Mouse (Mus musculus): ENCODE data around the gene Mgat5.

The Mgat5 gene

GRCm38 (mm10) chr1:127380140-127380539 is 175.3 kb downstream of the Mgat5 start:
- no peak for DNase-seq (ENCODE audit: inconsistent age in 2 of 2, low spot score in 1 of 2)

GRCm38 (mm10) chr1:127380749-127381501 is 176.1 kb downstream of the Mgat5 start:
- peak; percentile 49 to 69 for DNase-seq (ENCODE audit: inconsistent age in 2 of 2, low spot score in 1 of 2)

GRCm38 (mm10) chr1:127383071-127383470 is 178.3 kb downstream of the Mgat5 start:
- DNase-seq (ENCODE audit: inconsistent age in 2 of 2, low spot score in 1 of 2): no peak

- no peak for DNase-seq (ENCODE audit: inconsistent age in 2 of 2, low spot score in 1 of 2)
Measured at GRCm38 (mm10) chr1:127387226-127387625, 182.4 kb downstream of the Mgat5 start.

GRCm38 (mm10) chr1:127387661-127388060 is 182.8 kb downstream of the Mgat5 start:
- DNase-seq (ENCODE audit: inconsistent age in 2 of 2, low spot score in 1 of 2): no peak

- DNase-seq (ENCODE audit: inconsistent age in 2 of 2, low spot score in 1 of 2): peak in 1 of 2 experiments; percentile 36
Measured at GRCm38 (mm10) chr1:127394716-127395115, 189.9 kb downstream of the Mgat5 start.

- no peak for DNase-seq (ENCODE audit: inconsistent age in 2 of 2, low spot score in 1 of 2)
Measured at GRCm38 (mm10) chr1:127395724-127396123, 190.9 kb downstream of the Mgat5 start.

- no peak for DNase-seq (ENCODE audit: inconsistent age in 2 of 2, low spot score in 1 of 2)
Measured at GRCm38 (mm10) chr1:127396569-127397349, 191.9 kb downstream of the Mgat5 start.

- no peak for DNase-seq (ENCODE audit: inconsistent age in 2 of 2, low spot score in 1 of 2)
Measured at GRCm38 (mm10) chr1:127397396-127397795, 192.6 kb downstream of the Mgat5 start.

GRCm38 (mm10) chr1:127398186-127398585 is 193.4 kb downstream of the Mgat5 start:
- DNase-seq (ENCODE audit: inconsistent age in 2 of 2, low spot score in 1 of 2): no peak

GRCm38 (mm10) chr1:127400198-127400597 is 195.4 kb downstream of the Mgat5 start:
- no peak for DNase-seq (ENCODE audit: inconsistent age in 2 of 2, low spot score in 1 of 2)

- no peak for DNase-seq (ENCODE audit: inconsistent age in 2 of 2, low spot score in 1 of 2)
Measured at GRCm38 (mm10) chr1:127400666-127401065, 195.9 kb downstream of the Mgat5 start.

- no peak for DNase-seq (ENCODE audit: inconsistent age in 2 of 2, low spot score in 1 of 2)
Measured at GRCm38 (mm10) chr1:127404655-127405054, 199.8 kb downstream of the Mgat5 start.

- no peak for DNase-seq (ENCODE audit: inconsistent age in 2 of 2, low spot score in 1 of 2)
Measured at GRCm38 (mm10) chr1:127408957-127409423, 204.2 kb downstream of the Mgat5 start.

- peak; percentile 7 to 51 for DNase-seq (ENCODE audit: inconsistent age in 2 of 2, low spot score in 1 of 2)
Measured at GRCm38 (mm10) chr1:127409512-127409911, 204.7 kb downstream of the Mgat5 start.

- no peak for DNase-seq (ENCODE audit: inconsistent age in 2 of 2, low spot score in 1 of 2)
Measured at GRCm38 (mm10) chr1:127414500-127414899, 209.7 kb downstream of the Mgat5 start.

- no peak for DNase-seq (ENCODE audit: inconsistent age in 2 of 2, low spot score in 1 of 2)
Measured at GRCm38 (mm10) chr1:127415896-127416295, 211.1 kb downstream of the Mgat5 start.

- DNase-seq (ENCODE audit: inconsistent age in 2 of 2, low spot score in 1 of 2): no peak
Measured at GRCm38 (mm10) chr1:127416971-127417370, 212.2 kb downstream of the Mgat5 start.

- DNase-seq (ENCODE audit: inconsistent age in 2 of 2, low spot score in 1 of 2): no peak
Measured at GRCm38 (mm10) chr1:127418916-127419575, 214.2 kb downstream of the Mgat5 start.

GRCm38 (mm10) chr1:127419581-127419980 is 214.8 kb downstream of the Mgat5 start:
- DNase-seq (ENCODE audit: inconsistent age in 2 of 2, low spot score in 1 of 2): no peak

GRCm38 (mm10) chr1:127420383-127420782 is 215.6 kb downstream of the Mgat5 start:
- DNase-seq (ENCODE audit: inconsistent age in 2 of 2, low spot score in 1 of 2): no peak

GRCm38 (mm10) chr1:127420795-127421194 is 216.0 kb downstream of the Mgat5 start:
- no peak for DNase-seq (ENCODE audit: inconsistent age in 2 of 2, low spot score in 1 of 2)
